Mouse (Mus musculus) limb, embryonic 15.5 days (tissue): ENCODE data around the gene Baz2a. TPM values are rescaled to one million over a fixed set of nuclear protein-coding genes. Genes with fewer than 3 reads are reported as not detected.

Source experiments
- ATAC-seq: fragments of 200-750 bp; cut with Nextera tagmentation; 2 replicates; pipeline ENCODE4 v1.8.0; 2017; ENCODE audit warnings: low read depth, moderate TSS enrichment; ENCODE audit not compliant: insufficient number of reproducible peaks, low FRiP score, low TSS enrichment
- H3K27ac ChIP-seq: fragments of 300-500 bp; sonication (generic); 2 replicates; pipeline ENCODE4 v1.5.1; 2015; ENCODE audit warnings: moderate library complexity, mild to moderate bottlenecking, inconsistent platforms
- H3K27me3 ChIP-seq: fragments of 300-500 bp; sonication (generic); 2 replicates; pipeline ENCODE4 v1.6.1; 2015; ENCODE audit warnings: inconsistent platforms
- H3K36me3 ChIP-seq: fragments of 300-500 bp; sonication (generic); 2 replicates; pipeline ENCODE4 v1.6.1; 2015; ENCODE audit warnings: inconsistent platforms
- H3K4me1 ChIP-seq: fragments of 300-500 bp; sonication (generic); 2 replicates; pipeline ENCODE4 v1.6.1; 2015; ENCODE audit warnings: inconsistent platforms
- H3K4me2 ChIP-seq: fragments of 300-500 bp; sonication (generic); 2 replicates; pipeline ENCODE4 v1.6.1; 2015; ENCODE audit warnings: mild to moderate bottlenecking, inconsistent platforms
- H3K4me3 ChIP-seq: fragments of 300-500 bp; sonication (generic); 2 replicates; pipeline ENCODE4 v1.5.1; 2015; ENCODE audit warnings: mild to moderate bottlenecking, inconsistent platforms
- H3K9ac ChIP-seq: fragments of 300-500 bp; sonication (generic); 2 replicates; pipeline ENCODE4 v1.6.1; 2015; ENCODE audit warnings: inconsistent platforms
- H3K9me3 ChIP-seq: fragments of 300-500 bp; sonication (generic); 2 replicates; pipeline ENCODE4 v1.6.1; 2016; ENCODE audit warnings: inconsistent platforms
- WGBS: fragments of 180-500 bp; shearing (Covaris S2); methylation state at CpG from one replicate; pipeline ENCODE4 v1.1.7; 2015; 5-methylcytosine and 5-hydroxymethylcytosine counted together
- polyA plus RNA-seq: library from polyadenylated mRNA; unstranded; fragments of >200 nt; fragmentation: Nextera tagmentation; extraction: Ambion mirVana; gene quantifications from 2 replicates; pipeline ENCODE4 v1.2.1, GENCODE M21; 2015

Baz2a gene
- polyA plus RNA-seq, 1 experiment from 2014 or later, result 10.4 TPM

GRCm38 (mm10) chr10:128128143-128128542 is 36.8 kb downstream of the Baz2a start:
- no peak for ATAC-seq
- no peak overlapping the region for H3K4me3 ChIP-seq
- H3K27me3 ChIP-seq, result no peaks in the 10 kb centered on the region
- H3K9ac ChIP-seq, result no peak overlapping the region
- H3K4me1 ChIP-seq, result no peaks in the 10 kb centered on the region
- WGBS, result 88% methylated on average over 8 of the region's 8 CpGs
- H3K36me3 ChIP-seq, result peaks cover 88% of the 10 kb centered on the region
- 0 out of 2 replicates have a peak overlapping the region, but pooled peaks have one; percentile 22 for H3K27ac ChIP-seq
- H3K9me3 ChIP-seq, result no peaks in the 10 kb centered on the region
- H3K4me2 ChIP-seq, result no peak overlapping the region

- H3K4me3 ChIP-seq, result no peak overlapping the region
- peaks cover 84% of the 10 kb centered on the region for H3K36me3 ChIP-seq
- no peak overlapping the region for H3K9ac ChIP-seq
- no peak for ATAC-seq
- 64% methylated on average over 3 of the region's 3 CpGs for WGBS
- H3K4me1 ChIP-seq, result no peaks in the 10 kb centered on the region
- H3K27ac ChIP-seq, result no peak overlapping the region
- H3K9me3 ChIP-seq, result no peaks in the 10 kb centered on the region
- H3K4me2 ChIP-seq, result no peak overlapping the region
- H3K27me3 ChIP-seq, result no peaks in the 10 kb centered on the region
Observed at GRCm38 (mm10) chr10:128131297-128131696, 39.9 kb downstream of the Baz2a start.

DNA sequence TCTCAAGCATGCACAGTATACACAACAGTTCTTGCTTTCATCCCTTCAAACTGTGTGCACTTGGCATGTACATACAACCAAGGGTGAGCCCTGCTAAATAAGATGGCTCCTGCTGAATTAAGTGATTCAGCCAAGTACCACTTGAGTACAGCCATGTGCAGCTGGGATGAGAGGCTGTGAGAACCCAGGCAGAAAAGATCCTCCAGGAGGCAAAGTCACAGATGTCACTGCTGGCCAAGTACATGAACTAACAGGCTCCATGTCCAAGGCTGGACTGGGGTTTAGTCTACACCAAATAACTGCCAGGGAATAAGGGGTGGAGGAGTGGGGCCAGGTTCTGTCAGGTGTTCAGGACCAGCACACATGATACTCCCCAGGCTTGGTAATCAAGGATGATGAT is 40.4 kb downstream of the Baz2a start:
- Histone ChIP-seq H3K9me3 (no peaks in the 10 kb centered on the region), H3K36me3 (peaks cover 79% of the 10 kb centered on the region), H3K9ac (no peak overlapping the region), H3K4me2 (no peak overlapping the region), H3K4me1 (no peaks in the 10 kb centered on the region), H3K27me3 (no peaks in the 10 kb centered on the region), H3K4me3 (no peak overlapping the region), H3K27ac (no peak overlapping the region)
- ATAC-seq, result no peak

GRCm38 (mm10) chr10:128133650-128134332 is 42.4 kb downstream of the Baz2a start:
- Histone ChIP-seq H3K36me3 (peaks cover 82% of the 10 kb centered on the region), H3K4me3 (no peak overlapping the region)
- 59% methylated on average over 13 of the region's 13 CpGs for WGBS

GRCm38 (mm10) chr10:128135374-128135773 is 44.0 kb downstream of the Baz2a start:
- Histone ChIP-seq H3K27ac (no peak overlapping the region), H3K4me2 (no peak overlapping the region), H3K27me3 (no peaks in the 10 kb centered on the region), H3K4me1 (no peaks in the 10 kb centered on the region), H3K9me3 (no peaks in the 10 kb centered on the region), H3K36me3 (peaks cover 86% of the 10 kb centered on the region), H3K9ac (no peak overlapping the region), H3K4me3 (no peak overlapping the region)
- 87% methylated on average over 6 of the region's 6 CpGs for WGBS
- no peak for ATAC-seq

More at GRCm38 (mm10) chr10:128133650-128134332, 42.4 kb downstream of the Baz2a start:
- Histone ChIP-seq H3K9ac (no peak overlapping the region), H3K9me3 (no peaks in the 10 kb centered on the region), H3K27ac (no peak overlapping the region), H3K27me3 (no peaks in the 10 kb centered on the region), H3K4me1 (no peaks in the 10 kb centered on the region), H3K4me2 (no peak overlapping the region)
- ATAC-seq, result no peak

- Histone ChIP-seq H3K4me2 (no peak overlapping the region), H3K27me3 (no peaks in the 10 kb centered on the region), H3K9me3 (no peaks in the 10 kb centered on the region), H3K4me3 (no peak overlapping the region), H3K36me3 (peaks cover 83% of the 10 kb centered on the region), H3K9ac (no peak overlapping the region), H3K4me1 (no peaks in the 10 kb centered on the region), H3K27ac (no peak overlapping the region)
- ATAC-seq, result no peak
- WGBS, result 74% methylated on average over 12 of the region's 12 CpGs
Observed at GRCm38 (mm10) chr10:128140236-128140952, 49.0 kb downstream of the Baz2a start.

DNA sequence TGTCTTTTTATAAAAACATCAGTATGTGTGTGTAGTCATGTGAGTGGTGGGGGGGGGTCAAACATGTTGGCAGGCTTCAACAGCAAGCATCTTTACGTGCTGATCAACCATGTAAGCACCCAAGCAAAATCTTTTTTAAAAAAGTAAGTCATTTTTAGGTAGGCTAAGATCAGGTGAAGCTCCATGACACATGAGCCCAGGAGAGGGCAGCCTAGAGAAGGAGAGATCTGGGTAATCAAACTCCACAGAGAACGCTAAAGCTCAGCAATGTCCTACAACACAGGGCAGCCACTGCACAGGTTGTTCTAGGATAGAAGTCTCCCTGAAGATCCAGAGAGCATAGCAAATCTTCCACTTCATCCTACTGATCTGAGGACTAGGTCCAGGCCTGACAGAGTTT is 50.8 kb downstream of the Baz2a start:
- Histone ChIP-seq H3K36me3 (peaks cover 79% of the 10 kb centered on the region), H3K27ac (no peak overlapping the region), H3K9ac (no peak overlapping the region), H3K4me1 (no peaks in the 10 kb centered on the region), H3K4me2 (no peak overlapping the region), H3K4me3 (no peak overlapping the region), H3K9me3 (no peaks in the 10 kb centered on the region), H3K27me3 (no peaks in the 10 kb centered on the region)
- WGBS, result 59% methylated on average over 2 of the region's 2 CpGs
- ATAC-seq, result no peak

DNA sequence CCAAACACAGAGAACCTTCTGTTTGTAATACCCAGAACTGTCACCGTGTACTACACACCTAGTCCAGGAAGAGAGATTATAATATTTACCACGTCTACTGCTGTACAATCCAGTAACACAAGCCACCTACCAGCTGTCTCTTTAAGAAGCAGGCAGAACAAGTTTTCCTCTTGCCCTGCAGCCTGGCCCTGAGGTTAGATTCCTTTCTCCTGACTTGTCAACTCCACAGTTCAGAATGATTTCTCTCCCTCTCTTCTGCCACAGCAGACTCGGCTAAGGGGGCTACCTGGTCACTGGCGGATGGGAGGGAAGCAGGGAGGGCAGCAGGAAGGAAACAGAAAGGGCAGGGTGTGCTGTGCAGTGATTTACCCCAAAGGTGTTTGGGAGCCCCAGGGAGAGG is 52.3 kb downstream of the Baz2a start:
- Histone ChIP-seq H3K4me2 (no peak overlapping the region), H3K9me3 (no peaks in the 10 kb centered on the region), H3K36me3 (peaks cover 74% of the 10 kb centered on the region), H3K9ac (no peak overlapping the region), H3K27ac (peak overlapping the region; percentile 64; the same call in 1 of the 2 replicates), H3K4me3 (no peak overlapping the region), H3K27me3 (no peaks in the 10 kb centered on the region), H3K4me1 (peaks cover under 1% of the 10 kb centered on the region; the same call in 1 of the 2 replicates)
- WGBS, result 69% methylated on average over 4 of the region's 4 CpGs
- ATAC-seq, result no peak

DNA sequence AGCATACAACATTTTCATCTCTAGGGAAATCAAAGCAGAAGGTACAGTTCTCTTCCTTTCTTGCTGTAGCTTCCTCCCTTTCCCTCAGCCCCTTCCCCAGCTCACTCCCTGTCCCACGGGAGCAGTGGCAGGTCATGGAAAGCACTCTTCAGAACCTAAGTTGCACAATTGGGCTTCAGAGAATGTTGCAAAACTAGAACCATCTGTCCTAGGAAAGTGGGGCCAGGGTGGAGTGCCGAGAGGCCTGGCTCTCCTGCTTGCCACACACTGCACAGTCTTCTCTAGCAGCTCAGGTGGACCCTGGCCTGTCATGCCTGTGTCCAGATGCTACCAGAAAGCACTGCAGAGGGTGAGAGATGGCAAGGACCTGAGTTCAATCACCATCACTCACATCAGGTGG is 53.6 kb downstream of the Baz2a start:
- Histone ChIP-seq H3K9me3 (no peaks in the 10 kb centered on the region), H3K36me3 (peaks cover 65% of the 10 kb centered on the region), H3K4me1 (peaks cover 14% of the 10 kb centered on the region), H3K9ac (no peak overlapping the region), H3K27ac (no peak overlapping the region; the same call in 1 of the 2 replicates), H3K27me3 (no peaks in the 10 kb centered on the region), H3K4me3 (no peak overlapping the region), H3K4me2 (no peak overlapping the region)
- ATAC-seq, result no peak
- 42% methylated on average over 2 of the region's 2 CpGs for WGBS

GRCm38 (mm10) chr10:128148789-128149365 is 57.5 kb downstream of the Baz2a start:
- Histone ChIP-seq H3K4me2 (peak overlapping the region; percentile 36), H3K27me3 (no peaks in the 10 kb centered on the region), H3K4me1 (peaks cover 29% of the 10 kb centered on the region), H3K36me3 (peaks cover 43% of the 10 kb centered on the region), H3K9ac (no peak overlapping the region), H3K4me3 (no peak overlapping the region), H3K27ac (peak overlapping the region; percentile 87), H3K9me3 (no peaks in the 10 kb centered on the region)
- no peak for ATAC-seq
- WGBS, result 78% methylated on average over 5 of the region's 5 CpGs

DNA sequence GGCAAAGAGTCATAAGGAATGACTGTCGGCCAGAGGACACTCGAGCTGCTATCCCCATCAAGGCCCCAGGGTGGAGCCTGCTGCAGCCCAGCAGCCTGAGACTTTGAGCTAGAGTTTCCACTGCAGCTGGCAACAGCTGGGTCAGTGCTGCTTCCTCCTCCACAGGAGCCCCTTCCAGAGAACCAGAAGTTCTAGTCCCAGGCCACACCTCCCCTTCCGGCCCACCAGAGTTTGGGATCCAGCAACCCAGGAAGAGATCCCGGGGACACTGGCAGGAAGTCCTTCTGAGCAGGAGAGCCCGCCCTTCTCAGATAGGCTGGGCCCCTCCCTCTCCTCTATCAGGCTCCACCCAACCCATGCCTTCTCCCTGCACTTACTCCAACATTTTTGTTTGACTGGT is 58.2 kb downstream of the Baz2a start:
- no peaks in the 10 kb centered on the region for H3K9me3 ChIP-seq
- peaks cover 36% of the 10 kb centered on the region for H3K4me1 ChIP-seq
- H3K4me2 ChIP-seq, result peak overlapping the region; percentile 36
- H3K27ac ChIP-seq, result peak overlapping the region; percentile 87
- no peaks in the 10 kb centered on the region for H3K27me3 ChIP-seq
- WGBS, result 1% methylated on average over 5 of the region's 5 CpGs
- ATAC-seq, result peak; percentile 86
- peaks cover 36% of the 10 kb centered on the region for H3K36me3 ChIP-seq
- no peak overlapping the region for H3K4me3 ChIP-seq
- H3K9ac ChIP-seq, result no peak overlapping the region

DNA sequence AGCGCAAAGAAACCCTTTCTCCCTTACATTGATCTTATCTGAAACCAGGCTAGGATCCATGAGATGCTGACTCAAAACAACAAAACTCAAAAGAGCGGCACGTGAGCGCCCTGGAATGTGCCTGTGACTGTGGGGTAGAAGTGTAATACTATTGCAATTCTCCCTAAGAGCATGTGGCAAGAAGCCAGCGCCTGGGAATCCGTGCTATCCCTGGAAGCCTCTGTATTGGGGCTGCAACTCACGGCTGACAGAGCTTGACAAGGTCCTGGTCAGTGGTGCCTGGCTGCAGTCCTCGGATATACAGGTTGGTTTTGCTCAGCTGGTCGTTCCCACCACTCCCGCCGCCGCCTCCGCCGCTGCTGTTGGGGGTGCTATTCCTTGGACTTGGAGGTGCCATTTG is 59.6 kb downstream of the Baz2a start:
- Histone ChIP-seq H3K4me3 (no peak overlapping the region), H3K36me3 (peaks cover 26% of the 10 kb centered on the region), H3K9me3 (no peaks in the 10 kb centered on the region), H3K9ac (no peak overlapping the region), H3K27ac (0 out of 2 replicates have a peak overlapping the region, but pooled peaks have one; percentile 9), H3K4me2 (no peak overlapping the region), H3K4me1 (peaks cover 36% of the 10 kb centered on the region), H3K27me3 (no peaks in the 10 kb centered on the region)
- 70% methylated on average over 14 of the region's 14 CpGs for WGBS
- ATAC-seq, result no peak
